Mouse (Mus musculus) spleen, adult 2 months (tissue): ENCODE results near the gene Gm5930. TPM values are rescaled to one million over a fixed set of nuclear protein-coding genes. Genes with fewer than 3 reads are reported as not detected.
"Not testable (repeated sequence)": the region's sequence is repeated elsewhere in the genome, so short reads cannot be mapped to it uniquely, and the experiment has no call there.

Experiments used
- DNase-seq, 2 experiments: peaks; one replicate each; pipeline versions ENCODE4 v3.0.0 to v3.0.0-alpha.2; 2012 to 2021; ENCODE audit warnings: low spot score in 2 of 2, low read depth in 1 of 2
- H3K27ac ChIP-seq: fragments of 200-500 bp; 2 replicates; pipeline ENCODE4 v1.5.1; 2012; ENCODE audit warnings: low read length, inconsistent platforms; ENCODE audit not compliant: insufficient read depth
- H3K27me3 ChIP-seq: fragments of 200-500 bp; 2 replicates; pipeline ENCODE4 v1.6.1; 2012; ENCODE audit warnings: mild to moderate bottlenecking, moderate library complexity, low read length, inconsistent platforms; ENCODE audit not compliant: control insufficient read depth, insufficient read depth
- H3K36me3 ChIP-seq: fragments of 200-500 bp; 2 replicates; pipeline ENCODE4 v1.6.1; 2012; ENCODE audit warnings: mild to moderate bottlenecking, low read length, inconsistent platforms; ENCODE audit not compliant: control insufficient read depth, insufficient read depth
- H3K4me1 ChIP-seq: fragments of 200-500 bp; 2 replicates; pipeline ENCODE4 v1.6.1; 2011; ENCODE audit warnings: inconsistent platforms; ENCODE audit not compliant: control insufficient read depth, insufficient read depth, insufficient read length
- H3K4me3 ChIP-seq: fragments of 200-500 bp; 2 replicates; pipeline ENCODE4 v1.5.1; 2011; ENCODE audit warnings: mild to moderate bottlenecking, inconsistent platforms; ENCODE audit not compliant: insufficient read depth, insufficient read length; ENCODE audit errors: extremely low read depth
- WGBS: fragments of 180-500 bp; shearing (Covaris S2); methylation state at CpG from one replicate; pipeline ENCODE4 v1.1.7; 2018; 5-methylcytosine and 5-hydroxymethylcytosine counted together
- polyA plus RNA-seq: library from polyadenylated mRNA; depleted of rRNA; stranded (reverse); fragments of >200 nt; gene quantifications from 2 replicates; pipeline ENCODE4 v1.2.3, GENCODE M21; 2012; rRNA removed

The Gm5930 gene
- not detected in 2 replicates for polyA plus RNA-seq

- not testable (repeated sequence) for H3K36me3 ChIP-seq, H3K27me3 ChIP-seq, DNase-seq, H3K27ac ChIP-seq, H3K4me3 ChIP-seq, H3K4me1 ChIP-seq
- no CpG with 5 or more reads among the region's 2 CpGs for WGBS
Measured at GRCm38 (mm10) chr14:44338484-44338883, at the start of gene Gm5930. TSS of gene Gm5930 (minus strand) at chr14:44338584.

GRCm38 (mm10) chr14:44384233-44384632 lies 45.8 kb upstream of the Gm5930 start:
- H3K27ac ChIP-seq, H3K36me3 ChIP-seq, H3K27me3 ChIP-seq, H3K4me1 ChIP-seq, H3K4me3 ChIP-seq, DNase-seq: not testable (repeated sequence)
- 69% methylated on average over 4 of the region's 4 CpGs for WGBS

- 93% methylated on average over 4 of the region's 4 CpGs for WGBS
Measured at GRCm38 (mm10) chr14:44365057-44365456, 26.7 kb upstream of the Gm5930 start, which contains the start of gene Gm8229. TSS of gene Gm8229 (plus strand) at chr14:44365357.

GRCm38 (mm10) chr14:44362301-44362700 lies 23.9 kb upstream of the Gm5930 start:
- DNase-seq, H3K27ac ChIP-seq, H3K4me1 ChIP-seq, H3K4me3 ChIP-seq, H3K27me3 ChIP-seq, H3K36me3 ChIP-seq: not testable (repeated sequence)

More at GRCm38 (mm10) chr14:44365057-44365456, 26.7 kb upstream of the Gm5930 start, which contains the start of gene Gm8229:
- not testable (repeated sequence) for DNase-seq, H3K36me3 ChIP-seq, H3K4me3 ChIP-seq, H3K4me1 ChIP-seq, H3K27ac ChIP-seq, H3K27me3 ChIP-seq

GRCm38 (mm10) chr14:44361416-44361815 lies 23.0 kb upstream of the Gm5930 start:
- H3K4me1 ChIP-seq, DNase-seq, H3K4me3 ChIP-seq, H3K36me3 ChIP-seq, H3K27ac ChIP-seq, H3K27me3 ChIP-seq: not testable (repeated sequence)
- 38% methylated on average over 2 of the region's 2 CpGs for WGBS

- DNase-seq, H3K27me3 ChIP-seq, H3K36me3 ChIP-seq, H3K4me1 ChIP-seq, H3K27ac ChIP-seq, H3K4me3 ChIP-seq: not testable (repeated sequence)
- 74% methylated on average over 4 of the region's 4 CpGs for WGBS
Measured at GRCm38 (mm10) chr14:44312049-44312448, 26.3 kb downstream of the Gm5930 start.

GRCm38 (mm10) chr14:44285280-44285679 lies 53.1 kb downstream of the Gm5930 start, which contains the start of gene Gm8220:
TSS of gene Gm8220 (plus strand) at chr14:44285580.
- not testable (repeated sequence) for H3K27me3 ChIP-seq, H3K4me3 ChIP-seq, DNase-seq, H3K27ac ChIP-seq, H3K4me1 ChIP-seq, H3K36me3 ChIP-seq
- 88% methylated on average over 2 of the region's 2 CpGs for WGBS

Other genes starting within 250 kb of the Gm5930 start
- 65.0 and 69.1 TPM in 2 replicates for gene Ear2, start 235.9 kb downstream of the Gm5930 start, polyA plus RNA-seq
- gene Gm3327, start 214.7 kb downstream of the Gm5930 start, polyA plus RNA-seq, result not detected in 2 replicates
- not detected in 2 replicates for gene Gm8212, start 140.9 kb downstream of the Gm5930 start, polyA plus RNA-seq
- not detected in 2 replicates for gene 4930503E14Rik, start 125.3 kb downstream of the Gm5930 start, polyA plus RNA-seq
- not detected in 2 replicates for gene Gm8220, start 53.0 kb downstream of the Gm5930 start, polyA plus RNA-seq
- gene Gm8229, start 26.8 kb upstream of the Gm5930 start, polyA plus RNA-seq, result not detected in 2 replicates
- gene Gm3371, start 72.1 kb upstream of the Gm5930 start, polyA plus RNA-seq, result not detected in 2 replicates
- not detected in 2 replicates for gene Gm8232, start 95.1 kb upstream of the Gm5930 start, polyA plus RNA-seq
- not detected in 2 replicates for gene BC061237, start 153.9 kb upstream of the Gm5930 start, polyA plus RNA-seq
- not detected in 2 replicates for gene Gm17093, start 179.7 kb upstream of the Gm5930 start, polyA plus RNA-seq
- gene Gm8247, start 244.6 kb upstream of the Gm5930 start, polyA plus RNA-seq, result not detected in 2 replicates